Mouse (Mus musculus) olfactory bulb, adult 2 months (tissue): ENCODE measurements around the gene Filip1.

ENCODE experiments used
- CTCF ChIP-seq: fragments of 200-500 bp; IDR thresholded peaks from 2 replicates; pipeline ENCODE4 v1.5.1; 2012; ENCODE audit warnings: low read depth, mild to moderate bottlenecking, low read length, moderate library complexity; ENCODE audit not compliant: insufficient read depth
- POLR2A ChIP-seq: fragments of 200-500 bp; IDR thresholded peaks from 2 replicates; pipeline ENCODE4 v1.6.1; 2012; ENCODE audit warnings: mild to moderate bottlenecking, low read depth, low read length, moderate library complexity; ENCODE audit not compliant: insufficient read depth

GRCm38 (mm10) chr9:79890488-79890887 is 122.2 kb downstream of the Filip1 start:
- no peak for TF ChIP-seq CTCF
- no peak for TF ChIP-seq POLR2A
